Mouse (Mus musculus) mouse trophoblast stem cell (cell line): ENCODE measurements around the gene Lcorl.
"Not testable (repeated sequence)": the region's sequence is repeated elsewhere in the genome, so short reads cannot be mapped to it uniquely, and the experiment has no call there.

ENCODE experiments used
- in situ Hi-C, 2 experiments: fragments of 300-500 bp; cut with MseI, MboI; formaldehyde crosslinking; loops; 2 replicates in 1 of 2; 3 replicates in 1 of 2; pipeline ENCODE4 v1.15.1; 2025

Lcorl gene

GRCm38 (mm10) chr5:45709653-45710052 lies 147.8 kb downstream of the Lcorl start:
- in situ Hi-C loops: no loop called here

- in situ Hi-C loops: no loop called here
Measured at GRCm38 (mm10) chr5:45706811-45707210, 150.6 kb downstream of the Lcorl start.

- in situ Hi-C loops: no loop called here
Measured at GRCm38 (mm10) chr5:45691678-45692077, 165.7 kb downstream of the Lcorl start.

- in situ Hi-C loops: no loop called here
Measured at GRCm38 (mm10) chr5:45690802-45691201, 166.6 kb downstream of the Lcorl start.

- in situ Hi-C loops: no loop called here
Measured at GRCm38 (mm10) chr5:45689152-45689551, 168.3 kb downstream of the Lcorl start.

- in situ Hi-C loops: no loop called here
Measured at GRCm38 (mm10) chr5:45686223-45686622, 171.2 kb downstream of the Lcorl start.

GRCm38 (mm10) chr5:45685243-45685642 lies 172.2 kb downstream of the Lcorl start:
- in situ Hi-C loops: no loop called here

GRCm38 (mm10) chr5:45683388-45683787 lies 174.0 kb downstream of the Lcorl start:
- in situ Hi-C loops: no loop called here

- in situ Hi-C loops: no loop called here
Measured at GRCm38 (mm10) chr5:45679955-45680354, 177.5 kb downstream of the Lcorl start.

- in situ Hi-C loops: no loop called here
Measured at GRCm38 (mm10) chr5:45677639-45678038, 179.8 kb downstream of the Lcorl start.

- in situ Hi-C loops: no loop called here
Measured at GRCm38 (mm10) chr5:45675032-45675431, 182.4 kb downstream of the Lcorl start.

- in situ Hi-C loops: no loop called here
Measured at GRCm38 (mm10) chr5:45670894-45671494, 186.4 kb downstream of the Lcorl start.

GRCm38 (mm10) chr5:45670280-45670670 lies 187.1 kb downstream of the Lcorl start:
- in situ Hi-C loops: no loop called here

- in situ Hi-C loops: loop anchor here (5.0 to 10.0 kb wide), 4 partner anchors 135 to 197 kb away; no protein-coding TSS in a partner anchor
Measured at GRCm38 (mm10) chr5:45669598-45670279, 187.7 kb downstream of the Lcorl start, which contains the start of gene Ncapg. TSS of gene Ncapg (plus strand) at chr5:45669919.

GRCm38 (mm10) chr5:45669234-45669597 lies 188.2 kb downstream of the Lcorl start:
- in situ Hi-C loops: loop anchor here (5.0 to 10.0 kb wide), 4 partner anchors 134 to 197 kb away; no protein-coding TSS in a partner anchor

- in situ Hi-C loops: loop anchor here (5.0 to 10.0 kb wide), 4 partner anchors 134 to 197 kb away; no protein-coding TSS in a partner anchor
Measured at GRCm38 (mm10) chr5:45668831-45669230, 188.6 kb downstream of the Lcorl start.

GRCm38 (mm10) chr5:45668324-45668723 lies 189.1 kb downstream of the Lcorl start:
- in situ Hi-C loops: loop anchor here (5.0 to 10.0 kb wide), 4 partner anchors 134 to 196 kb away; no protein-coding TSS in a partner anchor

- in situ Hi-C loops: not testable (repeated sequence)
Measured at GRCm38 (mm10) chr5:45658406-45658805, 199.0 kb downstream of the Lcorl start.

GRCm38 (mm10) chr5:45651026-45651703 lies 206.2 kb downstream of the Lcorl start:
- in situ Hi-C loops: no loop called here
